Mouse (Mus musculus): ENCODE measurements around the gene Prmt7. TPM values are rescaled to one million over a fixed set of nuclear protein-coding genes. Genes with fewer than 3 reads are reported as not detected.
"Not testable (repeated sequence)": the region's sequence is repeated elsewhere in the genome, so short reads cannot be mapped to it uniquely, and the experiment has no call there.

Prmt7 gene
- polyA plus RNA-seq, 1 experiment from 2014 or later: 35.7 TPM

DNA sequence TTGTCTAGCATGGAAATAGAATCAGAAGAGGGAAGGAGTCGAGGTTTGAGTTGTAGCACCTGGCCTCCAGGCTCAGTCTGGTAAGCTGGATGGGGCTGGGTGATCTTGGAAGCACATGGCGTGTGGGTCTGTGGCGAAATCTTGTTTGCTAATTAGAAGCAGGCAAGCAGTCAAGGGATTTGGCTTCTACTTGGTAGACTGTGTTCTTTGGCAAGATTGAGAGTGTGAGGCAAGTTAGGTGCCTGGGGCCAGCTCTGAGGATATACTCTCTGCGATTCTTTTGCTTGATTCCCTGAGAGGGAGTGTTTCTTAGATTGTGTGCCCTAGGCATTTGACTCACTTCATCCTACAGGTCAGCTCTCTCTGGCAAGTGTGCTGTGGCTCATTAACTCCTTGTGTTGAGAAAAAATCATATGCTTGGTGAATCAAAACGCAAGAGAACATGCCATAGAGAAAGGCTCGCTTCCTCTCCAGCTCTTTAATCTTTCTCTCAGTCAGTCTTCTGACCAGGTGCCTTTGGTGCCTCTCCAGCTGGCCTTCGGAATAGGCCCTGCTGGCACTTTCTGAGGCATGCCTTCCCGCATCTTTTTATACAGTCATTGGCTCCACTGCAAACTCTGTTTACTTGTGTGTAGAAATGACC lies 25.0 kb upstream of the Prmt7 start:
- Histone ChIP-seq H3K4me1 (no peaks in the 10 kb centered on the region), H3K36me3 (peaks cover 62% of the 10 kb centered on the region), H3K4me3 (no peak overlapping the region), H3K9ac (no peak overlapping the region), H3K9me3 (no peaks in the 10 kb centered on the region), H3K27ac (replicated peaks) (no peak overlapping the region), H3K27me3 (replicated peaks) (no peaks in the 10 kb centered on the region), H3K4me2 (no peak overlapping the region)
- WGBS: 82% methylated on average over 8 of the region's 8 CpGs
- no peak for ATAC-seq (ENCODE audit: extremely low read depth, insufficient number of reproducible peaks, low FRiP score, low TSS enrichment)

GRCm38 (mm10) chr8:106186394-106186793 lies 24.3 kb upstream of the Prmt7 start:
- WGBS: 89% methylated on average over 3 of the region's 3 CpGs
- peaks cover 68% of the 10 kb centered on the region for H3K36me3 ChIP-seq
- no peaks in the 10 kb centered on the region for H3K27me3 ChIP-seq (replicated peaks)
- no peak overlapping the region for H3K4me2 ChIP-seq
- ATAC-seq (ENCODE audit: extremely low read depth, insufficient number of reproducible peaks, low FRiP score, low TSS enrichment): no peak
- H3K9ac ChIP-seq: no peak overlapping the region
- H3K9me3 ChIP-seq: no peaks in the 10 kb centered on the region
- no peak overlapping the region for H3K27ac ChIP-seq (replicated peaks)
- no peak overlapping the region for H3K4me3 ChIP-seq
- H3K4me1 ChIP-seq: peaks cover 4% of the 10 kb centered on the region

- Histone ChIP-seq H3K36me3 (peaks cover 82% of the 10 kb centered on the region), H3K9me3 (no peaks in the 10 kb centered on the region), H3K27ac (replicated peaks) (no peak overlapping the region), H3K4me2 (no peak overlapping the region), H3K4me3 (no peak overlapping the region), H3K9ac (no peak overlapping the region), H3K4me1 (peaks cover 8% of the 10 kb centered on the region), H3K27me3 (replicated peaks) (no peaks in the 10 kb centered on the region)
- 84% methylated on average over 4 of the region's 4 CpGs for WGBS
- ATAC-seq (ENCODE audit: extremely low read depth, insufficient number of reproducible peaks, low FRiP score, low TSS enrichment): no peak
Observed at GRCm38 (mm10) chr8:106189162-106189561, 21.6 kb upstream of the Prmt7 start.

GRCm38 (mm10) chr8:106191639-106192038 lies 19.1 kb upstream of the Prmt7 start:
- WGBS: 40% methylated on average over 5 of the region's 5 CpGs
- H3K27me3 ChIP-seq (replicated peaks): no peaks in the 10 kb centered on the region
- H3K9ac ChIP-seq: no peak overlapping the region
- no peaks in the 10 kb centered on the region for H3K9me3 ChIP-seq
- no peak for ATAC-seq (ENCODE audit: extremely low read depth, insufficient number of reproducible peaks, low FRiP score, low TSS enrichment)
- H3K4me3 ChIP-seq: no peak overlapping the region
- peaks cover 87% of the 10 kb centered on the region for H3K36me3 ChIP-seq
- H3K4me2 ChIP-seq: no peak overlapping the region
- H3K27ac ChIP-seq (replicated peaks): no peak overlapping the region
- peaks cover 8% of the 10 kb centered on the region for H3K4me1 ChIP-seq

DNA sequence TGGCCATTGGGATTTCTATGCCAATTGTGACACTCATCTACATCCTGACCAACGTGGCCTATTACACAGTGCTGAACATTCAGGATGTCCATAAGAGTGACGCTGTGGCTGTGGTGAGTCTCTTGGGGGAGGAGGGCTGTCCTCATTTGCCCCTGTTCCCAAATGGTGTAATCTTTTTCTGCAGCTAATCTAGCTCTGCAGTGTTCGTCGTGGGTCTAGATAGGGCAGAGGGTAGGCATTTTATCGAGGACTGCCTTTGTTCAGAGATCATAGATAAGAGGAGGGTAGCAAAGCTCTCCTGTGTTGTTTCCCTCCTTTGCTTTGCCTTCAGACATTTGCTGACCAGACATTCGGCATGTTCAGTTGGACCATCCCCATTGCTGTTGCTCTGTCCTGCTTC lies 17.6 kb upstream of the Prmt7 start:
- Histone ChIP-seq H3K27me3 (replicated peaks) (no peaks in the 10 kb centered on the region), H3K27ac (replicated peaks) (no peak overlapping the region), H3K9ac (no peak overlapping the region), H3K4me1 (peaks cover 8% of the 10 kb centered on the region), H3K9me3 (no peaks in the 10 kb centered on the region), H3K36me3 (peaks cover 86% of the 10 kb centered on the region), H3K4me3 (no peak overlapping the region), H3K4me2 (no peak overlapping the region)
- 48% methylated on average over 6 of the region's 6 CpGs for WGBS
- no peak for ATAC-seq (ENCODE audit: extremely low read depth, insufficient number of reproducible peaks, low FRiP score, low TSS enrichment)

GRCm38 (mm10) chr8:106194062-106194461 lies 16.7 kb upstream of the Prmt7 start:
- Histone ChIP-seq H3K9ac (0 out of 2 replicates have a peak overlapping the region, but pooled peaks have one; percentile 44), H3K27me3 (replicated peaks) (no peaks in the 10 kb centered on the region), H3K4me2 (no peak overlapping the region), H3K27ac (replicated peaks) (no peak overlapping the region), H3K36me3 (peaks cover 86% of the 10 kb centered on the region), H3K9me3 (no peaks in the 10 kb centered on the region), H3K4me3 (no peak overlapping the region), H3K4me1 (peaks cover 14% of the 10 kb centered on the region)
- 48% methylated on average over 5 of the region's 5 CpGs for WGBS
- ATAC-seq (ENCODE audit: extremely low read depth, insufficient number of reproducible peaks, low FRiP score, low TSS enrichment): no peak

- Histone ChIP-seq H3K27ac (replicated peaks) (no peak overlapping the region), H3K36me3 (peaks cover 95% of the 10 kb centered on the region), H3K4me3 (no peak overlapping the region), H3K9me3 (no peaks in the 10 kb centered on the region), H3K4me1 (peaks cover 5% of the 10 kb centered on the region; the same call in 1 of the 2 replicates), H3K9ac (no peak overlapping the region), H3K4me2 (no peak overlapping the region), H3K27me3 (replicated peaks) (no peaks in the 10 kb centered on the region)
- no peak for ATAC-seq (ENCODE audit: extremely low read depth, insufficient number of reproducible peaks, low FRiP score, low TSS enrichment)
- WGBS: 0% methylated on average over 1 of the region's 1 CpGs
Observed at GRCm38 (mm10) chr8:106198741-106199140, 12.0 kb upstream of the Prmt7 start.

GRCm38 (mm10) chr8:106199596-106199995 lies 11.1 kb upstream of the Prmt7 start:
- 79% methylated on average over 3 of the region's 3 CpGs for WGBS
- ATAC-seq (ENCODE audit: extremely low read depth, insufficient number of reproducible peaks, low FRiP score, low TSS enrichment); H3K27me3 ChIP-seq (replicated peaks); H3K9ac ChIP-seq; H3K9me3 ChIP-seq; H3K4me2 ChIP-seq; H3K4me3 ChIP-seq; H3K27ac ChIP-seq (replicated peaks); H3K4me1 ChIP-seq: not testable (repeated sequence)
- peaks cover 95% of the 10 kb centered on the region for H3K36me3 ChIP-seq

DNA sequence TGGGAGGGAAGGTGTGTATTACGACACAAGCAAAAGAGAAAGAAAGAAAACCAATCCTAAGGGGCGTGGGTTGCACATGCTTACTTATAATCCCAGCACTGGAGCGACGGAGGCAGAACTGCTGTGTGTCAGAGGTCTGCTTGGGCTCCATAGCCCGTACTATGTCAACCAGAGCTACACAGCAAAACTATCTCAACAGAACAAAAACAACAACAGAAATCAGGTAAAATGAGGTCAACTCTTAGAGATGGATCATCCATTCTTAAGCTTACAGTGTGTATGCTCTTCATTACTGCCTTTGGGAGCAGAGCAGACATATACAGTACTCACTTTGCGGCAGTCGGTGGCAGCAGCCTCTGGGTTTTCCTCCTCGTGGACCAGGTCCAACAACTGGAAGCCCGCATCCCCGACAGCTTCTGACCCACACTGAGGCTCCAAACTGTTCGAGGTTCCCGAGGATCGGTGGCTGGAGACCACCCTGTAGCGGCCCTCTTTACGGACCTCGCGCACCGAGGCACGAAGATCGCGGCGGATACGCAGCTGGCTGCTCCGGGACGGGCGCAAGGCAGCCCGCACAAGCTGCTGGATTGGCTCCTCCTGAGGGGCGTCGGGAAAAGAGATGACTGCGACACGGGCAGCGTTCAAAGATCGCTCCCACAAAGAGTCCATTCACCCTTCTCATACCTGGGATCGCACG lies 553 bp upstream of the Prmt7 start:
- H3K4me2 ChIP-seq: peak overlapping the region; percentile 91

DNA sequence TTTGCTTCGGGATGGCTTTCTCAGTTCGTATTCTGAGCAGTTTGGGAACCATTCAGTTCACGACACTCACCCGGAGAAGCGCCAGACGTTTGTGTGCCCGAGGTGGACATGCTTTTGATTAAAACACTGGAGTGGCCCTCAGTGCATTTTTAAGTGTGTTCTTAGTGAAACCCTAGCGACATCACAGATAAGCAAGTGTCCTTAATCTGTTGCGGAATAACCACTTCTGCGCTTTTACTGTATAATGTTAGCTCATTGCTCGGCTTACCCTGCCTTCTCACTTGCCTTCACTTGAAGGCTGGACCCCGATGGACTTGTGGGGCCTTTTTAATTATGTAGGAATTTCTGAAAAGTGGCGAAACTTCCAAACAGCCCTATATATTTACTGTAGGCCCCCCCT lies 685 bp downstream of the Prmt7 start:
- WGBS: 5% methylated on average over 13 of the region's 13 CpGs
- peak overlapping the region; percentile 96 for H3K9ac ChIP-seq
- no peaks in the 10 kb centered on the region for H3K27me3 ChIP-seq (replicated peaks)
- H3K27ac ChIP-seq (replicated peaks): peak overlapping the region; percentile 94
- peaks cover 65% of the 10 kb centered on the region for H3K36me3 ChIP-seq
- peak overlapping the region; percentile 91 for H3K4me2 ChIP-seq
- no peaks in the 10 kb centered on the region for H3K9me3 ChIP-seq
- ATAC-seq (ENCODE audit: extremely low read depth, insufficient number of reproducible peaks, low FRiP score, low TSS enrichment): no peak
- peak overlapping the region; percentile 96 for H3K4me3 ChIP-seq
- peaks cover 16% of the 10 kb centered on the region for H3K4me1 ChIP-seq

More for the DNA sequence above, 553 bp upstream of the Prmt7 start:
- Histone ChIP-seq H3K27me3 (replicated peaks) (no peaks in the 10 kb centered on the region), H3K36me3 (peaks cover 63% of the 10 kb centered on the region), H3K4me3 (peak overlapping the region; percentile 96), H3K4me1 (peaks cover 16% of the 10 kb centered on the region), H3K9ac (peak overlapping the region; percentile 96), H3K27ac (replicated peaks) (peak overlapping the region; percentile 94), H3K9me3 (no peaks in the 10 kb centered on the region)
- ATAC-seq (ENCODE audit: extremely low read depth, insufficient number of reproducible peaks, low FRiP score, low TSS enrichment): peak; percentile 16; the same call in 1 of the 2 replicates
- WGBS: under 1% methylated on average over 35 of the region's 35 CpGs

DNA sequence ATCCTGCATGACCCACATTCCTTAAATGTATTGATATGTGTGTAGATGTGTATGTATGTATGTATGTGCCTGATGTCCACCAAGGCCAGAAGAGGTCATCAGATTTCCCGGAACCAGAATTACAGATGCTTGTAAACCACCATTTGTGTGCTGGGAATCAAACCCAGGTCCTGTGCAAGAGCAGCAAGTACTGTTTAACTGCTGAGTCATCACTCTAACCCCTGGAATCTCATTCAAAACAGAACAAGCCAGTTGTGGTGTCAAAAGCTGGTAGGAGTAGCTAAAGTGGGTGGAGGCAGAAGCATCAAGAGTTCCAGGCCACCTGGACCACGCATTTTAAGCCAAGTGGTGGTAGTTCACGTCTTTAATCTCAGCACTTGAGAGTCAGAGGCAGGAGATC lies 3.2 kb downstream of the Prmt7 start:
- no peak overlapping the region for H3K9ac ChIP-seq
- no peaks in the 10 kb centered on the region for H3K9me3 ChIP-seq
- peaks cover 16% of the 10 kb centered on the region for H3K4me1 ChIP-seq
- peaks cover 66% of the 10 kb centered on the region for H3K36me3 ChIP-seq
- no peak for ATAC-seq (ENCODE audit: extremely low read depth, insufficient number of reproducible peaks, low FRiP score, low TSS enrichment)
- 88% methylated on average over 3 of the region's 3 CpGs for WGBS
- H3K4me3 ChIP-seq: no peak overlapping the region
- H3K27me3 ChIP-seq (replicated peaks): no peaks in the 10 kb centered on the region
- H3K4me2 ChIP-seq: no peak overlapping the region
- no peak overlapping the region for H3K27ac ChIP-seq (replicated peaks)

DNA sequence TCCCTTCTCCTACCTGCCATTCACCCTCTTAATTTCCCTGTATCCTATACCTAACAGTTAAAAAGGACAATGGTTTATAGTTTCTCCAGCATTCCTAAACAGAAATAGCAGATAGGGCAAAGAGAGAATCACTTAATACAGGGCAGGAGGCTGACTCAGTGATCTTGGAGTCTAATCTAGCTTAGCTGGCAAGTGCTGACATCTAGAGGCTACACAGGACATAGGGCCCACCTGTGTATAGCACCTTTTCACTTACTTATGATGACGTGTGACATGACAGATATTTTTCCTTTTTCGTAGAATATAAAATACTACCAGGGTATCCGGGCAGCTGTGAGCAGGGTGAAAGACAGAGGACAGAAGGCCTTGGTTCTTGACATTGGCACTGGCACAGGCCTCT lies 8.9 kb downstream of the Prmt7 start:
- H3K4me1 ChIP-seq: no peaks in the 10 kb centered on the region
- no peaks in the 10 kb centered on the region for H3K27me3 ChIP-seq (replicated peaks)
- ATAC-seq (ENCODE audit: extremely low read depth, insufficient number of reproducible peaks, low FRiP score, low TSS enrichment): no peak
- no peak overlapping the region for H3K4me3 ChIP-seq
- H3K9me3 ChIP-seq: no peaks in the 10 kb centered on the region
- no peak overlapping the region for H3K27ac ChIP-seq (replicated peaks)
- no peak overlapping the region for H3K4me2 ChIP-seq
- peaks cover 93% of the 10 kb centered on the region for H3K36me3 ChIP-seq
- H3K9ac ChIP-seq: no peak overlapping the region
- 51% methylated on average over 3 of the region's 3 CpGs for WGBS
